Mouse (Mus musculus): ENCODE results near the gene Ccdc154.

- TF ChIP-seq CTCF (conservative IDR thresholded peaks at IDR 0.05; ENCODE audit: low read length) (no peak), POU5F1 (IDR thresholded peaks at IDR 0.05; ENCODE audit: borderline replicate concordance, low read length) (no peak), NANOG (IDR thresholded peaks at IDR 0.05; ENCODE audit: borderline replicate concordance, low read length) (no peak)
Measured at GRCm38 (mm10) chr17:25210680-25211466, 48.6 kb downstream of the Ccdc154 start.

Measured in E14TG2a.4 (cell line).